Mouse (Mus musculus) CD4-positive, CD25-positive, alpha-beta regulatory T cell, adult 4 months (primary cell): ENCODE data around the gene Rusc2. TPM values are rescaled to one million over a fixed set of nuclear protein-coding genes. Genes with fewer than 3 reads are reported as not detected.

Source experiments
- ATAC-seq: one replicate; pipeline ENCODE4 v1.8.0; 2017
- polyA plus RNA-seq, 2 experiments: library from polyadenylated mRNA; unstranded; fragments of 100-300 nt; shearing (Covaris generic); gene quantifications; one replicate each; pipeline ENCODE4 v1.2.1; 2017

Rusc2 gene
- polyA plus RNA-seq, 2 experiments from 2014 or later: not detected

DNA sequence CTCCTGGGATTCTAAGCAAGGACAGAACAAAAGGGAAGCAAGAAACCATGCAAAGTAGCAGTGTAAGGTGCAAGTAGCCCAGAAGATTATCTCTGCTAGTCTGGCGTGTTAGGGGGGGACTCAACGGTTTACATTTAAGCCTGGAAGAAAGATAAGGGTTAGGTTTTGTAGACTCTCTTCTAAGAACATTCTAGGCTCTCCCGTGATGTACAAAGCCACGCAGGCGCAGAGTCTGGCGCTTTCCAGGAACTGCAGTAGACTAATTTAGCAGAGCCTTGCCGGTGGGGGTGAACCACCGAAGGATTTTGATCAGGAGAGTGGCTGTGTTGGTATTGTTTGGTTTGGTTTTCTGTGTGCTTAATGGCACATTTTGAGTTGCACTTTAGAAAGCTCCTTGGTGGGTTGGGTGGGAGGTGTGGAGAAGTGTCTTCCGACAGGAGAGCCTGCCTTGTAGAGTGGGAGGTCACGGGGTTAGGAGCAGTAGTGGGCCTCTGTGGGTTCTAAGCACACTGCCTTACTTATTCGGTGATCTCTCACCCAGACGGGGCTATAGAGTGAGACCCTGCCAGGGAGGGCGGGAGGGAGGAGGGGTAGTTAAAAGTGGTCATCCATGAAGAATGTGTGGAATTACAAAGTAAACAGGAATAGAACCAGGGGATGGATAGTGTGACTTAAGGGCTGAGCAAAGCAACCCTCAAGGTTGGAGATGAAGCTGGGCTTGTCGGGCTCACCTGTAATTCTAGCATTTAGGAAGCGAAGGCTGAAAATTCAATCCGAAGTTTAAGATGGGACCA is 35.7 kb downstream of the Rusc2 start:
- no peak for ATAC-seq

GRCm38 (mm10) chr4:43418450-43418849 is 36.7 kb downstream of the Rusc2 start:
- no peak for ATAC-seq

DNA sequence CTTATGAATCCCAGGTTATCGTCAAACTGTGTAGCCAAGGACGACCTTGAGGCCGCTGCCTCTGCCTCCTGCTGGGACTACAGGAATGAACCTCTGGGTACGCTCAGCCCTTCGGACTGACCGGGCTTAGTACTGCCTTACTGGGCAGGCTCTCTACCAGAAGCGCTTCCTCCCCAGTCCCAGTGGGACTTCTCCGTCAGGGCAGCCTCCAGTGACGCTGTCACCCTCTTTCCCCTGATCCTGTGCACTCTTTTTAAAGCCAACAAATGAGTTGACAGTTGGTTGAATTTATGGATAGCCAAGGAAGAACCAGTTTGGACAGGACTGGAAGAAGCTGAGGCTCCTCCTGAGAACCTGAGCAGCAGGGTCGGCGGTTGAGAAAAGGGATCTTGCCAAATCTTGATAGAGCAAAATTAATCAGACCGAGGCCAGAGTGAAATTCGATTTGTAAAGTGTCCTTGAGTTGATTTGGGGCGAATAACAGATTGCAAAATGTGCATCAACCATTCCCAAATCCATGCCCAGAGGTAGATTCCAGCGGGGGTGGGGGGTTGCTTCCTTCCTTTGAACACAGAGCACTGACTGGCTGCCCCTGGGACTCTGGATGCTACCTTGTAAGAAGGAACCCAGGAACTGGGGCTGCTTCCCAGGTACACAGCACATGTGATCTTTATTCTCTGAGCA is 37.3 kb downstream of the Rusc2 start:
- ATAC-seq: no peak

GRCm38 (mm10) chr4:43419801-43420281 is 38.1 kb downstream of the Rusc2 start:
- ATAC-seq: no peak

DNA sequence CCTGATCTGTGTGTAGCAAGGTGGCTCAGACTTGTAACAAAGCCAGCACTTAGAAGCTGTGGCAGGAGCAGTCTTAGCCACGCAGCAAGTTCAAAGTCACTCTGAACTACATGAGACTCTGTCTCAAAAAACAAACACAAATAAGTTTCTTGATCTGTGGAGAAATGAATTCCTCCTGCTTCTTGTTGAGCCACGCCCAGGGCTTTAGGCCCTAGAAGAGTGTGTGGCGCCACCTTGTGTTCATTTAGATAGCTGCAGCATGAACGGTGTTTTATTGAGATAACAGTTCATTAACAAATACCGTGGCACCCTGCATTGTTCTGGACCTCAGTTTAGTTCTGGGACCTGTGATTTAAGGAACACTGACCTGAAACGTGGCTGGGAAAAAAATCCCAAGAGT is 38.5 kb downstream of the Rusc2 start:
- ATAC-seq: peak; percentile 58

GRCm38 (mm10) chr4:43421632-43422240 is 40.0 kb downstream of the Rusc2 start:
- ATAC-seq: no peak

DNA sequence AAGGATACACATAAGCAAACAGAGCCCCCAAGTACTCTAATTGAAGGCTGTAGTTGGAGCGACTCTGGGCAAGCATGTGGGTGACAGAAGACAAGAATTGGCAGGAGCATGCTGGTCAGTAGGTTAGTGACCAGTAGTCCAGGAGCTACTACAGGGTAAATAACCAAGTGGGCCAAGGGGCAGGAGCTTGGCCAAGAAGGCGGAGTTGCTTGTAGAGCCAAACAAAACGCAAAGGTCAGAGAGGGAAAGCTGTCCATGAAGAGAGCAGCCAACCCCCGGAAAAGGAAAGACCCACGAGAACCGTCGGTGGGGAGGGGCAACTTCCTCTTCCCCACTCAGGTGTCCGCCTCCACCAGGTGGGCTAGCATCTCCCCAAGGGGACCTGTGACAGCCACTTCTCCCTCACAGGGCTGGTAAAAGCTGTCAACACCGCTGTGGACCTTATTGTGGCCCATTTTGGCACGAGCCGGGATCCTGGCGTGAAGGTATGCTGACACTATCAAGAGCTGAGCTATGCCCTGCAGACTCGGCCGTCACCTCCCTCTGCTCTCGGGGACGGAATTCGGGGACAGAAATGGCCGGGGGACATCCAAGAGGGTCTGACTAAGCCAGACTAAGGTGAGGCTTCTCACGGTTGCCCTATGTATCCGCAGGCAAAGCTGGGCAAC is 41.6 kb downstream of the Rusc2 start:
- no peak for ATAC-seq

DNA sequence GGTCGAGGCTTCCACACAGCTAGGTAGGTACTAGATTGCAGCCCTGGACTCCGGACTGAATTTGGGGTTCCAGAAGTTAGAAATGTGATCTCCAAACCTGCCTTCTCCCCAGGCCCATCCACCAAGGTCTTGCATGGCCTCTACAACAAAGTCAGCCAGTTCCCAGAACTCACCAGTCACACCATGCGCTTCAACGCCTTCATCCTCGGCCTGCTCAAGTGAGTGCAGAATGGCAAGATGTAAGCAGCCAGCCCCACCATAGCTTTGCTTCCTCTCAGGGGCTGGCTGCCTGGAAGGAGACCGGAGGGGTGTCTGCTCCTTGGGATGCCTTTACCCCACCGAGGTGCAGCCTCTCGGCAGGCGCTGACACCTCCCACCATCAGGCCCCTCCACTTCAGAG is 42.3 kb downstream of the Rusc2 start:
- no peak for ATAC-seq

DNA sequence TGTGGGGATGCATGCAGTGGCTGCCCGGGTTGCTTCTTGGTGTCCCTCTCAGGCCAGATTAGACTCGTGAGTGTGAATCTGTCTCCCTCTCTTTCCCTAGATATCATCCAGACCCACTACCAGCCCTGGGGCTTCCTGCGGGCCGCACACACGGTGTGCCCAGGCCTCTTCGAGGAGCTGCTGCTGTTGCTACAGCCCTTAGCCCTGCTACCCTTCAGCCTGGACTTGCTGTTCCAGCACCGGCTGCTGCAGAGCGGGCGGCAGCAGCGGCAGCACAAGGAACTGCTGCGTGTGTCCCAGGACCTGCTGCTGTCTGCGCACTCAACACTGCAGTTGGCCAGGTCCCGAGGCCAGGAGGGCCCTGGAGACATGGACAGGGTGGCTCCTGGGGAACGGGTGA is 43.4 kb downstream of the Rusc2 start:
- no peak for ATAC-seq

- ATAC-seq: no peak
Observed at GRCm38 (mm10) chr4:43425648-43426380, 44.0 kb downstream of the Rusc2 start.

GRCm38 (mm10) chr4:43426487-43426886 is 44.7 kb downstream of the Rusc2 start:
- no peak for ATAC-seq

DNA sequence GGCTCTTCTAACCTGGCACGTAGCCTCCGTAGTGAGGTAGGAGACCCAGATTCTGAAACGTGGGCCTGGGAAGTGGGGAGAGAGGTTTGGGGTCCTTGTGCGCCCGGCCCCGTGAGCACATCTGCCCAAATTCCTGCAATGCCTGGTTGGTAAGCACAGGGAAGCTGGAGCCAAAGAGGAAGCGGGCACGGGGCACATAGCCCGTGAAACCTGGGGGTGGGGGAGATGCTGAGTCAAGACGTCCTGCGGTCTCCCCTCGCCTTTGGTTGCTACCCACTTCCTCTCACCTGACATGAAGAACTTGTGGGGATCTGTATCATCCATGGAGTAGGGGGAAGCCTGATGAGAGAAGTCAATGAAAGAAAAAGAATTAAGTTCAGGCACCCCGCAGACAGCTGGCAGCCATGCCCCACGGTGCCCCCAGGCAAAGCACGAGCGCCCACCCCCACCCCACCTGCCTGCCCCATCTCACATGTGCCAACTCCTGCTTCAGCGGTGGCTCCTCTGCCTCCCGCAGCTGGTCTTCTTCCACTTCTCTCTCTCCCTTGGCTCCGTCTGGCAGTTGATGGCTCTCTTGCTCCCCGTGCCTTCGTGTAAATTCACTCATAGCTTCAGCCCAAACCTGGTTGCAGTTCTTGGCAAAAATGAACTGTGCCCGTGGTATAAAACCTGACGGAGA is 45.9 kb downstream of the Rusc2 start:
- peak; percentile 82 for ATAC-seq

GRCm38 (mm10) chr4:43428180-43428861 is 46.5 kb downstream of the Rusc2 start:
- no peak for ATAC-seq

DNA sequence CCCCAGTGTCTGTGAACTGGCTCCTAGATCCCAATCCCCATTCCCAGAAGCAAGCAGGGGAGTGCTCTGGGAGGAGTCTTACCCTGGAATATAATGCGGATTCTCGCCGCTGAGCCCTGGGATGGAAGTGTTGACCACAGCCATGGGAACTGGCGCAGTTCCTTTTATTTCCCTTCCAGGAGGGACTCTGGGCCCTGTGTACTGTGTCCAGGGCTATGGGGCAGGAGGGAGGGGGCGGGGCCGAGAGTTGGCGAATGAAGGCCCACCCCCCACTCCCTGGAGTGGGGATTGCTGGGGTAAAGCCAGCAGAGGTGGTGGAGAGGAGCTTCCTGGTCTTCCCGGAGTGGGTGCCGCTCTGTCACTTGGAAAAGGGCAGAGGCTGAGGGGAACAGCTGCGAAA is 47.2 kb downstream of the Rusc2 start, which contains the start of gene Fam166b:
TSS of gene Fam166b (minus strand) at position 189 of the 400 bp plus-strand sequence.
- no peak for ATAC-seq

- ATAC-seq: peak; percentile 78
Observed at GRCm38 (mm10) chr4:43431690-43432089, 49.9 kb downstream of the Rusc2 start.

- ATAC-seq: no peak
Observed at GRCm38 (mm10) chr4:43432832-43433231, 51.1 kb downstream of the Rusc2 start.

- ATAC-seq: no peak
Observed at GRCm38 (mm10) chr4:43441639-43442038, 59.9 kb downstream of the Rusc2 start, which contains the start of gene Tesk1. TSS of gene Tesk1 (plus strand) at chr4:43441939.

GRCm38 (mm10) chr4:43442044-43442443 is 60.3 kb downstream of the Rusc2 start:
- ATAC-seq: peak; percentile 94

- peak; percentile 36 for ATAC-seq
Observed at GRCm38 (mm10) chr4:43442456-43443361, 60.9 kb downstream of the Rusc2 start.

DNA sequence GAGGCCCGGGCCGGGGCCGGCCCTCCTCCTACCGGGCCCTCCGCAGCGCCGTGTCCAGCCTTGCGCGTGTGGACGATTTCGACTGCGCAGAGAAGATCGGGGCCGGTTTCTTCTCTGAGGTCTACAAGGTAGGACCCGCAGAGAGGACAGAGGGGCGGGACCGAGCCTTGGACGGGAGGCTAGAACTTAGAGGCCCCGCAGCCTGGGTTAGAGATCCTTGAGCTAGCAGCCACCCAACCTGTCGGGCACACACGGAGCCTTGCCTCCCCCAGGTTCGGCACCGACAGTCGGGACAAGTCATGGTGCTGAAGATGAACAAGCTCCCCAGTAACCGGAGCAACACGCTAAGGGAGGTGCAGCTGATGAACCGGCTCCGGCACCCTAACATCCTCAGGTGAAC is 61.7 kb downstream of the Rusc2 start:
- ATAC-seq: no peak
